Mouse (Mus musculus) neural tube, embryonic 14.5 days (tissue): ENCODE data around the gene Cobl. TPM values are rescaled to one million over a fixed set of nuclear protein-coding genes. Genes with fewer than 3 reads are reported as not detected.

ENCODE experiments used
- ATAC-seq: fragments of 200-750 bp; cut with Nextera tagmentation; 2 replicates; pipeline ENCODE4 v1.8.0; 2017; ENCODE audit warnings: low read depth, mild to moderate bottlenecking, moderate TSS enrichment, moderate library complexity
- H3K27ac ChIP-seq: fragments of 300-500 bp; sonication (generic); 2 replicates; pipeline ENCODE4 v1.5.1; 2014; ENCODE audit warnings: low read depth, mild to moderate bottlenecking, control low read depth, low read length, moderate library complexity, mixed read lengths
- H3K27me3 ChIP-seq: fragments of 300-500 bp; sonication (generic); 2 replicates; pipeline ENCODE4 v1.6.1; 2014; ENCODE audit warnings: low read length; ENCODE audit not compliant: control insufficient read depth, insufficient read depth
- H3K36me3 ChIP-seq: fragments of 300-500 bp; sonication (generic); 2 replicates; pipeline ENCODE4 v1.6.1; 2014; ENCODE audit warnings: low read length, mixed read lengths; ENCODE audit not compliant: control insufficient read depth, insufficient read depth
- H3K4me1 ChIP-seq: fragments of 300-500 bp; sonication (generic); 2 replicates; pipeline ENCODE4 v1.6.1; 2014; ENCODE audit warnings: low read length; ENCODE audit not compliant: control insufficient read depth, insufficient read depth
- H3K4me2 ChIP-seq: fragments of 300-500 bp; sonication (generic); 2 replicates; pipeline ENCODE4 v1.6.1; 2014; ENCODE audit warnings: mild to moderate bottlenecking, low read depth, low read length, control low read depth
- H3K4me3 ChIP-seq: fragments of 300-500 bp; sonication (generic); 2 replicates; pipeline ENCODE4 v1.5.1; 2014; ENCODE audit warnings: low read depth, low read length, control low read depth, mixed read lengths
- H3K9ac ChIP-seq: fragments of 300-500 bp; sonication (generic); replicated peaks from 2 replicates; pipeline ENCODE4 v1.6.1; 2014; ENCODE audit warnings: low read depth, mild to moderate bottlenecking, control low read depth, low read length, mixed read lengths
- H3K9me3 ChIP-seq: fragments of 300-500 bp; sonication (generic); 2 replicates; pipeline ENCODE4 v1.6.1; 2016; ENCODE audit warnings: low read length; ENCODE audit not compliant: control insufficient read depth
- WGBS: fragments of 180-500 bp; shearing (Covaris S2); extraction: QIAGEN DNeasy Blood & Tissue Kit; methylation state at CpG from one replicate; pipeline ENCODE4 v1.1.7; 2014; 5-methylcytosine and 5-hydroxymethylcytosine counted together
- polyA plus RNA-seq: library from polyadenylated mRNA; unstranded; fragments of >200 nt; fragmentation: Nextera tagmentation; extraction: Ambion mirVana; gene quantifications from 2 replicates; pipeline ENCODE4 v1.2.1, GENCODE M21; 2014

Cobl gene
- polyA plus RNA-seq, 1 experiment from 2014 or later: 16.3 TPM

DNA sequence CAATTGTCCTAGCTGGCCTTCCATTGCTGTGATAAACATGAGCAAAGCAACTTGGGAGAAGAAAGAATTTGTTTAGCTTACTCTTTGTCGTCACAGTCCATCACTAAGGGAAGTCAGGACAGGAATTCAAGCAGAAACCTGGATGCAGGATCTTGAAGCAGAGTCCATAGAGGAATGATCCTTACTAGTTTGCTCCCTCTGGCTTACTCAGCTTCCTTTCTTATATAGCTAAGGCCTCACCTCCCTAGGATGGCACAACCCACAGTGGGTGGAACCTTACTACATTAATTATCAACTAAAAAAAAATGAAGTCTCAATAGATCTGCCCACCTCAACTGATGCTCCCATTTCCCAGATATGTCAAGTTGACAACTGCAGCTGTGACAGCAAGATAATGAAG lies 52.8 kb downstream of the Cobl start:
- H3K36me3 ChIP-seq: no peaks in the 10 kb centered on the region
- ATAC-seq: no peak
- H3K4me3 ChIP-seq: no peak overlapping the region
- H3K4me2 ChIP-seq: no peak overlapping the region
- no peak overlapping the region for H3K9ac ChIP-seq
- H3K27me3 ChIP-seq: no peaks in the 10 kb centered on the region
- H3K27ac ChIP-seq: no peak overlapping the region
- WGBS: 79% methylated on average over 1 of the region's 1 CpGs
- no peaks in the 10 kb centered on the region for H3K4me1 ChIP-seq
- H3K9me3 ChIP-seq: no peaks in the 10 kb centered on the region

DNA sequence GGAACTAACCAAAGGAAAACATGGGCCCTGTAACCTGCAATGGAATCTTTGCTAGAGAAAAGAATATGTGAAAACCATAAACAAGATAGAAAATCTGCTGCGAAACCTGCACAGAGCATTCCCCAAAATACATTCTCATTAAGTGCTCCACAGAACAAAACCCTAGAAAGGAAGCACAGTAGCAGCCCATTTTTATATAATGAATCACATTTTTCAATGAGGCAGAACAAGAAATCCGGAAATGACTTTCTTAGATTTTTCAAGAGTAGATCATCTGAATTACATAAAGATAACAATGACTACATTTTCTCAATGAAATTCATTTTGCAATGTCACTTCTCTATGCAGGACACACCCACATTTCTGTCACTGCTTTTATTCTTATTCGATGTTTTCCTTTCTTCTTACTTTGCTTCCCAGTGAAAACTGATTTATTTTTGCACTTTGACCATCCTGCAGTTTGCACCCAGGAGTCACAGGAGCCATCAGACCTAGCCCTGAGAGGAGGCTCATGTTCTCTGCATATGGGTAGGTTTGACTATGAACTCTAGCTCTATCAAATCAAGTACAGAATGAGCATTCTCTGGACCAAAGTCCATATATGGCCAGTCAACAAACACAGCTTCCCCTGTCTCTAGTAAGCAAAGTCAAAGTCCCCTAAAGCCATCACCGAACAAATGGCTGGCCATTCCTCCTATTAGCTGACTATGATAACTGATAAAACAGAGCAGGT lies 53.5 kb downstream of the Cobl start:
- ATAC-seq: no peak

DNA sequence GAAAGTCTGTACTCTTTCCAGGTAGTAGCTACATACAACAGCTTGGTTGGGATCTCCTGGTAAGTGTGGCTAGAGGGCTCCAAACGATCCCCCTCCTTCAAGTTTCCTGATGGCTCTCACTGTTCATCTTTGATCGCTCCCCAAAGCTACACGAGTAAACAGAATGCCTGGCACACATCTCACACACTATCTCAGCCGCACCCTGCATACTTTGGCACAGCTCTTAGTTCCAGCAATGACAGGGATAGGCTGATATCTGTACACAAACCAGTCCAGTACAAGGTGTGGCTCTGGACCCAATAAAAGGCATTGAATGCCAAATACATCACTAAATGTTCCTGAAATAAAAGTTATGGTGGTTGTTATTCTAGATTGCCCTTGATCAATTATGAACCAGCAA lies 55.3 kb downstream of the Cobl start:
- no peaks in the 10 kb centered on the region for H3K27me3 ChIP-seq
- H3K27ac ChIP-seq: no peak overlapping the region
- WGBS: 87% methylated on average over 4 of the region's 4 CpGs
- no peak overlapping the region for H3K4me2 ChIP-seq
- ATAC-seq: no peak
- H3K9ac ChIP-seq: no peak overlapping the region
- H3K9me3 ChIP-seq: no peaks in the 10 kb centered on the region
- H3K4me3 ChIP-seq: no peak overlapping the region
- no peaks in the 10 kb centered on the region for H3K36me3 ChIP-seq
- H3K4me1 ChIP-seq: no peaks in the 10 kb centered on the region

More for the DNA sequence above, 53.5 kb downstream of the Cobl start:
- 92% methylated on average over 4 of the region's 4 CpGs for WGBS
- Histone ChIP-seq H3K4me3 (no peak overlapping the region), H3K27me3 (no peaks in the 10 kb centered on the region), H3K9me3 (no peaks in the 10 kb centered on the region), H3K4me2 (no peak overlapping the region), H3K9ac (no peak overlapping the region), H3K36me3 (no peaks in the 10 kb centered on the region), H3K4me1 (no peaks in the 10 kb centered on the region), H3K27ac (no peak overlapping the region)

DNA sequence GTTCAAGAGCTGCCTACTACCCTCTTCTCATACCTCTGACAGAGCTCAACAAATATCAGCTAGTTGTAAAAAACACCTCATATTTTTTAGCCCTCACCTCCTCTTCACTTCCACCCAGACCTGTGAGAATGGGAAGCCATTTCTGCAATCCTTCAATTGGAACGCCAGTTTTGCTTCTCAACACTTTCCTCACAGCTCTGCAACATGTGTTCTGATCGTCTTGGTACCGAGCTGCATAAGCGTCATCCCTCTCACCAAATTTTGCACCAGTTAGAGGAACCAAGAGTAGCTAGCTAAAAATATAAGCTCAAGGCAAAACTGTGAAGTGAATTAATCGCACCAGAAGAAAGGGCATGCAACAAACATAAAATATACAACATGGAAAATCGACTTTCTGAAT lies 56.9 kb downstream of the Cobl start:
- H3K9ac ChIP-seq: no peak overlapping the region
- no peak overlapping the region for H3K4me2 ChIP-seq
- H3K9me3 ChIP-seq: no peaks in the 10 kb centered on the region
- no peaks in the 10 kb centered on the region for H3K27me3 ChIP-seq
- H3K4me1 ChIP-seq: no peaks in the 10 kb centered on the region
- ATAC-seq: no peak
- no peaks in the 10 kb centered on the region for H3K36me3 ChIP-seq
- H3K27ac ChIP-seq: no peak overlapping the region
- WGBS: 92% methylated on average over 6 of the region's 6 CpGs
- no peak overlapping the region for H3K4me3 ChIP-seq

DNA sequence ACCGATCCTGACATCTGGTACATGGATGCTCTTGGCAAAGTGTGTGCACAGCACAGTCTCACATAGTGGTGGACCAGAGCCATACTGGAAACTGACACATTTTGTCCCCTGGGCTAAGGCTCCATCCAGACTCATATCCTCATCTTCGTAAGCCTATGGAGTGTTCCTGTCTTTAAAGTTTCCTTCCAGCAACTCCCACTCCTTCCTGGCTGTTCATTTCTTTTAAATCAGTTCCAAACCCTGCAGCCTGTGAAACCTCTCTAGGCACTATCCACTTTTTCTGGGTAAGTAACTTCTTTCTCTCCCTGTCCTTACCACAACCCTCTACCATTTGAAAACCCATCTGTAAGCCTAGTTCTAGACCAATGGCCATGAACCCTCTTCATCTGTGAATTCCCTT lies 64.9 kb downstream of the Cobl start:
- Histone ChIP-seq H3K9me3 (no peaks in the 10 kb centered on the region), H3K4me1 (no peaks in the 10 kb centered on the region), H3K4me3 (no peak overlapping the region), H3K27me3 (no peaks in the 10 kb centered on the region), H3K4me2 (no peak overlapping the region), H3K36me3 (no peaks in the 10 kb centered on the region), H3K9ac (no peak overlapping the region), H3K27ac (no peak overlapping the region)
- WGBS: 100% methylated on average over 2 of the region's 2 CpGs
- no peak for ATAC-seq

DNA sequence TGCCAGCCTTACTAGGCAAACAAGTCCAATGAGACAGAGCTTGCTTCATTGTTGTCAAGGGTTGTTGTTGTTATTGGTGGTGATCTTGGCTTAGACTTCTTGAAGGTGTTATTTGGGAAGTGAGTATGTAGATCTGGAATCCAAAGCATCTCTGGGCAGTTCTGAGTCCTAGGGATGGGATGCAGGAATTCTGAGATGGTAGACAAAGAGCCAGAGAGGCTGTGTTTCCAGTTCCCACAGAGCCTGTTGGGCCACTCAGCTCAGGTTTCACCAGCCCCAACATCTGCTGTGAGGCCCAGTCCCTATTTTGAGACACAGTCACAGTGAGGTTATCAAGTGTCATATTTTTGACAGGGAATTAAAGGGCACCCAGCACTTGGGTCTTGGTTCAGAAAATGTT lies 68.6 kb downstream of the Cobl start:
- Histone ChIP-seq H3K27me3 (no peaks in the 10 kb centered on the region), H3K4me2 (no peak overlapping the region), H3K27ac (no peak overlapping the region), H3K9ac (no peak overlapping the region), H3K4me1 (no peaks in the 10 kb centered on the region), H3K4me3 (no peak overlapping the region), H3K36me3 (no peaks in the 10 kb centered on the region), H3K9me3 (no peaks in the 10 kb centered on the region)
- ATAC-seq: no peak

DNA sequence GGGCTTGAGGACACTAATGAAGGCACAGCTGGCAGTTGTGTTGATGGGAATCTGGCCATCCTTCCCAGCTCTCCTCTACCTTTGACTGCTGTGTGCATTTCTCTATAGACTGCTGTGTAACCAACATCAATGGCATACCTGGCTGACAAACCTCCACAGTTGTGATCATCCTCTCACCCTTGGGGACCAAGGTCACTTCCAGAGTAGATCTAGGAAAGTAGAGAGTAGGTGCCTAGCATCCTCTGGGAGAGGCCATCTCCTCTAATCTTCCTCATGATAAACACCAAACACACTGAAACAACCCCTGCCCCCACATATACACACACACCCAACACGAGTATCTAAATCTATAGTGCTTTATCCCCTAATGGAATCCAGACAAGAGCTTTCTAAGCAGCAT lies 70.1 kb downstream of the Cobl start:
- Histone ChIP-seq H3K9ac (no peak overlapping the region), H3K4me2 (no peak overlapping the region), H3K9me3 (no peaks in the 10 kb centered on the region), H3K4me1 (no peaks in the 10 kb centered on the region), H3K27me3 (no peaks in the 10 kb centered on the region), H3K27ac (no peak overlapping the region), H3K36me3 (no peaks in the 10 kb centered on the region), H3K4me3 (no peak overlapping the region)
- WGBS: 70% methylated on average over 1 of the region's 1 CpGs
- ATAC-seq: no peak

DNA sequence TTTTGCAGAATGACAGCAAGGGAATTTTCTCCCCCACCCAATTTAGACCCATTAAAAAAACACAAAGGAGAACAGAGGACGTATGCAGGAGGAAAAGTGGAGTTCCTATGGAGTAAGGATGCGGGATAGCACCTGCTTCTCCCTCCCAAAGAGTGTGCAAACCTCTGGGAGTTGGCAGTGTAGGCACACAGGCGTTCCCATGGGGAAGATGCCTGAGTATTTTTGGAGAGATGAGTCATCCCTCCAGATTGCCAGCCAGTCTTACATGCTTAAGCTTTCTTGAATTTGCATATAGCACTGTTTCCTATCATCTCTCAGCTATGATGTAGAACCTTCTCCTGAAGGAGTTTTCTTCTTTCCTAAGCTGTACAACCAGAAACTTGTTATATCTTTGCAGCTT lies 70.6 kb downstream of the Cobl start:
- H3K9ac ChIP-seq: no peak overlapping the region
- no peak for ATAC-seq
- WGBS: 70% methylated on average over 3 of the region's 3 CpGs

DNA sequence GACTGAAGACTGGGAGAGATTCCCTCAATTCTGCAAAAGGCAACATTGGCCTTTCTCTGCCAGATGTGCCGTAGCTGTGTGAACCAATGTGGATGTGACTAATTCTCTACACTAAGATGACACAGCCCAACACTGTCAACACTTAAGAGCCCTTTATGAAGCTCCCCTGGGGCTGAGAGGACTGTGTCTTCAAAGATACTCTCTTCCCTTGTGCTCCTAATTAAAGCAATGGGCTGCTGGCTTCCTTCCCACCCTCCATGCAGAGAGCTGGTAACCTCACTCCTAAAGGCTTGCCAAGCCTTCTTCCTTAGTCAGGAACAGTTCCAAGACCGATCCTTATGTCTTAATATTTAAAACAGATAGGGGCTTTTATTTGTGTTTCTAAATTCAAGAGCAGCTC lies 79.9 kb downstream of the Cobl start:
- Histone ChIP-seq H3K4me3 (no peak overlapping the region), H3K4me1 (no peaks in the 10 kb centered on the region), H3K9ac (no peak overlapping the region), H3K27ac (no peak overlapping the region), H3K27me3 (no peaks in the 10 kb centered on the region), H3K9me3 (no peaks in the 10 kb centered on the region), H3K36me3 (no peaks in the 10 kb centered on the region), H3K4me2 (no peak overlapping the region)
- peak; percentile 77; the same call in 1 of the 2 replicates for ATAC-seq
- WGBS: 66% methylated on average over 2 of the region's 2 CpGs

More for the DNA sequence above, 70.6 kb downstream of the Cobl start:
- Histone ChIP-seq H3K4me2 (no peak overlapping the region), H3K4me3 (no peak overlapping the region), H3K4me1 (no peaks in the 10 kb centered on the region), H3K36me3 (no peaks in the 10 kb centered on the region), H3K27me3 (no peaks in the 10 kb centered on the region), H3K9me3 (no peaks in the 10 kb centered on the region), H3K27ac (no peak overlapping the region)
